Mouse (Mus musculus) olfactory bulb, adult 2 months (tissue): ENCODE measurements around the gene Plvap.

Source experiments
- CTCF ChIP-seq: fragments of 200-500 bp; IDR thresholded peaks from 2 replicates; pipeline ENCODE4 v1.5.1; 2012; ENCODE audit warnings: low read depth, mild to moderate bottlenecking, low read length, moderate library complexity; ENCODE audit not compliant: insufficient read depth
- POLR2A ChIP-seq: fragments of 200-500 bp; IDR thresholded peaks from 2 replicates; pipeline ENCODE4 v1.6.1; 2012; ENCODE audit warnings: mild to moderate bottlenecking, low read depth, low read length, moderate library complexity; ENCODE audit not compliant: insufficient read depth

DNA sequence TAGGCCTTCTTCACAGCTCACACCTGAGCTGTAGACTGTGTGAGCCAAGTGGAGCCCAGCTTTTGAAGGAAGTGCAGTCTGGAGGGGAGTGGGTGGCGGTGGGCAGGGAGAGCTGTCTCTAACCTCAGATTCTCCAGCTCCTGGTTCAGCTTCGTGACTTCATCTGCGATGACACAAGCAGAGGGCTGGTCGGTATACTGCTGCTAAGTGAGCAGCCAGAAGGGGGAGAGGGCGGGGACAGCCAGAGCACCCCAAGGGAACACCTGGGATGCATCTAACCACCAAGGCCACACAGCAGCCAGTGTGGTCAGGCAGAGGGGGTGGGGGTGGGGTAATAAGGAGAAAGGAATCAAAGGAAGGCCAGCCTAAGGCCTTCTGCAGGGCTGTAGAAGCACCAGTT, 24.1 kb upstream of the Plvap start:
- TF ChIP-seq POLR2A (no peak), CTCF (no peak)
